In the genomic region with DNA sequence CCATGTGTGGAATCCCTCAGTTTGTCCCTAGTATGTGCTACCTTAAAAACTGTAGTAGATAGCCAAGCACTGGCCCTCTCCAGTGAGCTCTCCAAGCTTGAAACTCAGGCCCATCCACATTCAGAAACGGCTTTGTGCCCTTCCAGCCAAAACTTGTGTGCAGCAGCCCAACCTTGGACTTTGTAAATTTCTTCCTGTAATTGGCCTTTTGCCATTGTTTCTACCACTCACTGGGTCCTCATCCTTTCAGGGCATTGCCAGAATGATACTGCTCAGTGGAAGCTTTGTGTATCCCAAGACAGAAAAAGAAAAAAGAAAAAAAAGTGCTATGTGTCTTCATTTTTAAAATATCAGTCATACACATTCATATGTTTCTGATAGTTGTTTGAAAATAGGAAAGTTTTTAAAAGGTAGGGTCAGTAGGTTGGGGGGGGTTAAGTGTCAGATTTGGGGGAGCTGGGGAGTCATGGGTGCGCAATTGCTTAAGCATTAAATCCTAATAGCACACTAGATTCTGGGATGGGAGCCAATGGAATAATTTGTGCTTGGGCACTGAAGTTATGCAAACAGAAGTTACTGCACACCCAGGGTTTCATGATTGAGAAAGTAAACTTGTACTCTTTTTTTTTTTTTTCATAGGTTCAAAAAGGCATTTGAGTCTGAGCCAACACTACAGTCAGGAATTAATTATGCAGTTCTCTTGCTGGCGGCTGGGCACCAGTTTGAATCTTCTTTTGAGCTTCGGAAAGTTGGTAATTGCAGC, we compare ENCODE assay signal across 9 mouse cellular contexts.
A peak's percentile ranks its signal among the peaks of the same experiment; 100 is the strongest.
DNase-seq lines count a peak whose midpoint lies in the region; ATAC-seq lines count a peak whose summit lies in the region.
"Had no signal": no experiment of that assay in that cellular context is flagged by ENCODE, and none has a peak within 500 bp of the region (broad histone marks: within the 10 kb centered on the region; RNA-seq: fewer than 3 reads in every experiment).

No protein-coding gene starts in this region.

- no peaks in the 10 kb centered on the region for H3K27me3 ChIP-seq in liver, embryonic 15.5 days

- H3K36me3 ChIP-seq in liver, embryonic 15.5 days (replicated peaks): no peaks in the 10 kb centered on the region

- 0 out of 2 replicates have a peak overlapping the region, but pooled peaks have one; percentile 14 for H3K27ac ChIP-seq in brown adipose tissue, adult 24 weeks (replicated peaks; ENCODE audit: low read depth, low read length)
- H3K27ac ChIP-seq in liver, embryonic 15.5 days (replicated peaks): peak overlapping the region; percentile 51

- H3K9ac ChIP-seq in liver, embryonic 15.5 days: no peak overlapping the region

- peak; percentile 70 for ATAC-seq in liver, embryonic 15.5 days (ENCODE audit: insufficient read depth)

- H3K4me1 ChIP-seq in brown adipose tissue, adult 24 weeks (ENCODE audit: control insufficient read depth, insufficient read depth, insufficient read length, low read length): no peaks in the 10 kb centered on the region; the same call in 1 of the 2 replicates
- H3K4me1 ChIP-seq in liver, embryonic 15.5 days (replicated peaks): no peaks in the 10 kb centered on the region

- peak; percentile 56 for DNase-seq in heart, adult 8-10 months (ENCODE audit: low spot score)
- DNase-seq in heart, postnatal 36 days: no peak
- peak; percentile 74 for DNase-seq in 3T3-L1 (ENCODE audit: low read depth, low spot score)
- DNase-seq in layer of hippocampus, adult 9-10 months (ENCODE audit: low spot score): no peak
- DNase-seq in retina, postnatal 1 day: no peak
- no peak for DNase-seq in urinary bladder, postnatal 25 days (ENCODE audit: low spot score)
- DNase-seq: cerebellum, postnatal 25 days had no signal

- intact Hi-C loops in heart, postnatal 36 days (cut with DNase I): no loop called here

- no peak overlapping the region for H3K4me3 ChIP-seq in brown adipose tissue, adult 24 weeks (ENCODE audit: insufficient read depth, low read depth, low read length)
- H3K4me3 ChIP-seq in liver, embryonic 15.5 days (replicated peaks): no peak overlapping the region

- H3K4me2 ChIP-seq in liver, embryonic 15.5 days: no peak overlapping the region

- 58% methylated on average over 4 of the region's 4 CpGs for WGBS in liver, embryonic 15.5 days (ENCODE audit: insufficient replicate concordance)

- H3K9me3 ChIP-seq in liver, embryonic 15.5 days (replicated peaks): no peaks in the 10 kb centered on the region

Comparison
In these comparisons a context has a peak if more than half of its experiments do, and no peak if none do; other contexts are left out.
1. DNase-seq: peak in heart, adult 8-10 months (single experiment) and 3T3-L1 (single experiment); none in heart, postnatal 36 days (0 of 2), layer of hippocampus, adult 9-10 months (single experiment), retina, postnatal 1 day (single experiment) and urinary bladder, postnatal 25 days (single experiment).